Mouse (Mus musculus) kidney, embryonic 14.5 days (tissue): ENCODE measurements around the gene Ppm1b. TPM values are rescaled to one million over a fixed set of nuclear protein-coding genes. Genes with fewer than 3 reads are reported as not detected.
A peak's percentile ranks its signal among the peaks of the same experiment; 100 is the strongest.

Experiments
- ATAC-seq: fragments of 200-750 bp; cut with Nextera tagmentation; 2 replicates; pipeline ENCODE4 v1.8.0; 2017; ENCODE audit warnings: moderate number of reproducible peaks, mild to moderate bottlenecking, moderate TSS enrichment, moderate library complexity; ENCODE audit not compliant: low FRiP score, low TSS enrichment
- H3K27ac ChIP-seq: fragments of 300-500 bp; sonication (generic); 2 replicates; pipeline ENCODE4 v1.5.1; 2014; ENCODE audit warnings: low read depth, mild to moderate bottlenecking, low read length, moderate library complexity, mixed read lengths
- H3K27me3 ChIP-seq: fragments of 300-500 bp; sonication (generic); 2 replicates; pipeline ENCODE4 v1.6.1; 2014; ENCODE audit warnings: mild to moderate bottlenecking, low read length; ENCODE audit not compliant: control insufficient read depth, insufficient read depth
- H3K36me3 ChIP-seq: fragments of 300-500 bp; sonication (generic); 2 replicates; pipeline ENCODE4 v1.6.1; 2014; ENCODE audit warnings: low read length, mixed read lengths; ENCODE audit not compliant: control insufficient read depth, insufficient read depth
- H3K4me1 ChIP-seq: fragments of 300-500 bp; sonication (generic); 2 replicates; pipeline ENCODE4 v1.6.1; 2014; ENCODE audit warnings: low read length, mixed read lengths; ENCODE audit not compliant: control insufficient read depth, insufficient read depth
- H3K4me2 ChIP-seq: fragments of 300-500 bp; sonication (generic); replicated peaks from 2 replicates; pipeline ENCODE4 v1.6.1; 2014; ENCODE audit warnings: low read depth, mild to moderate bottlenecking, low read length
- H3K4me3 ChIP-seq: fragments of 300-500 bp; sonication (generic); 2 replicates; pipeline ENCODE4 v1.5.1; 2014; ENCODE audit warnings: mild to moderate bottlenecking, low read length
- H3K9ac ChIP-seq: fragments of 300-500 bp; sonication (generic); 2 replicates; pipeline ENCODE4 v1.6.1; 2014; ENCODE audit warnings: low read depth, mild to moderate bottlenecking, low read length, moderate library complexity
- H3K9me3 ChIP-seq: fragments of 300-500 bp; sonication (generic); 2 replicates; pipeline ENCODE4 v1.6.1; 2016; ENCODE audit warnings: low read length; ENCODE audit not compliant: control insufficient read depth
- WGBS: fragments of 180-500 bp; shearing (Covaris S2); extraction: QIAGEN DNeasy Blood & Tissue Kit; methylation state at CpG from one replicate; pipeline ENCODE4 v1.1.7; 2014; 5-methylcytosine and 5-hydroxymethylcytosine counted together
- polyA plus RNA-seq: library from polyadenylated mRNA; unstranded; fragments of >200 nt; fragmentation: Nextera tagmentation; extraction: Ambion mirVana; gene quantifications from 2 replicates; pipeline ENCODE4 v1.2.1, GENCODE M21; 2014

Gene Ppm1b
- polyA plus RNA-seq, 1 experiment from 2014 or later = 79.3 TPM

- Histone ChIP-seq H3K9me3 (peaks cover 4% of the 10 kb centered on the region; the same call in 1 of the 2 replicates), H3K36me3 (0 out of 2 replicates have a peak, but pooled peaks cover 3% of the 10 kb centered on the region), H3K9ac (no peak overlapping the region), H3K4me3 (no peak overlapping the region), H3K4me2 (no peak overlapping the region), H3K27ac (no peak overlapping the region), H3K4me1 (peaks cover 16% of the 10 kb centered on the region), H3K27me3 (no peaks in the 10 kb centered on the region)
- 86% methylated on average over 6 of the region's 6 CpGs for WGBS
- ATAC-seq = no peak
These were observed 7.1 kb downstream of the Ppm1b start for GRCm38 (mm10) chr17:84963651-84964050.

- Histone ChIP-seq H3K9ac (no peak overlapping the region), H3K9me3 (peaks cover 4% of the 10 kb centered on the region; the same call in 1 of the 2 replicates), H3K4me2 (no peak overlapping the region), H3K27me3 (no peaks in the 10 kb centered on the region), H3K4me3 (no peak overlapping the region), H3K4me1 (no peaks in the 10 kb centered on the region), H3K27ac (no peak overlapping the region), H3K36me3 (0 out of 2 replicates have a peak, but pooled peaks cover 3% of the 10 kb centered on the region)
- WGBS = 73% methylated on average over 1 of the region's 1 CpGs
- no peak for ATAC-seq
These were observed 9.7 kb downstream of the Ppm1b start for GRCm38 (mm10) chr17:84966231-84966630.

- WGBS = 55% methylated on average over 1 of the region's 1 CpGs
- H3K4me1 ChIP-seq = no peaks in the 10 kb centered on the region
- H3K27me3 ChIP-seq = no peaks in the 10 kb centered on the region
- no peak overlapping the region for H3K9ac ChIP-seq
- H3K36me3 ChIP-seq = 0 out of 2 replicates have a peak, but pooled peaks cover 3% of the 10 kb centered on the region
- H3K27ac ChIP-seq = no peak overlapping the region
- no peak for ATAC-seq
- H3K9me3 ChIP-seq = peaks cover 4% of the 10 kb centered on the region; the same call in 1 of the 2 replicates
- no peak overlapping the region for H3K4me2 ChIP-seq
- no peak overlapping the region for H3K4me3 ChIP-seq
These were observed 10.5 kb downstream of the Ppm1b start for GRCm38 (mm10) chr17:84967045-84967444.

- no peak overlapping the region for H3K9ac ChIP-seq
- ATAC-seq = no peak
- H3K27me3 ChIP-seq = no peaks in the 10 kb centered on the region
- H3K36me3 ChIP-seq = 0 out of 2 replicates have a peak, but pooled peaks cover 3% of the 10 kb centered on the region
- no peaks in the 10 kb centered on the region for H3K4me1 ChIP-seq
- no peak overlapping the region for H3K27ac ChIP-seq
- H3K4me2 ChIP-seq = no peak overlapping the region
- no peak overlapping the region for H3K4me3 ChIP-seq
- WGBS = 83% methylated on average over 8 of the region's 8 CpGs
- H3K9me3 ChIP-seq = peaks cover 4% of the 10 kb centered on the region; the same call in 1 of the 2 replicates
These were observed 13.4 kb downstream of the Ppm1b start for GRCm38 (mm10) chr17:84969916-84970315.

GRCm38 (mm10) chr17:84981721-84982120 is 25.2 kb downstream of the Ppm1b start:
- Histone ChIP-seq H3K4me1 (peaks cover 15% of the 10 kb centered on the region; the same call in 1 of the 2 replicates), H3K27ac (no peak overlapping the region), H3K4me3 (no peak overlapping the region), H3K36me3 (no peaks in the 10 kb centered on the region), H3K9ac (no peak overlapping the region), H3K4me2 (no peak overlapping the region), H3K27me3 (no peaks in the 10 kb centered on the region), H3K9me3 (peaks cover 3% of the 10 kb centered on the region; the same call in 1 of the 2 replicates)
- no peak for ATAC-seq
- 83% methylated on average over 1 of the region's 1 CpGs for WGBS

- H3K4me1 ChIP-seq = peaks cover 15% of the 10 kb centered on the region; the same call in 1 of the 2 replicates
- H3K27me3 ChIP-seq = no peaks in the 10 kb centered on the region
- H3K9ac ChIP-seq = no peak overlapping the region
- no peak overlapping the region for H3K27ac ChIP-seq
- H3K4me3 ChIP-seq = no peak overlapping the region
- ATAC-seq = no peak
- H3K9me3 ChIP-seq = no peaks in the 10 kb centered on the region
- H3K4me2 ChIP-seq = no peak overlapping the region
- no peaks in the 10 kb centered on the region for H3K36me3 ChIP-seq
- WGBS = 82% methylated on average over 2 of the region's 2 CpGs
These were observed 26.2 kb downstream of the Ppm1b start for GRCm38 (mm10) chr17:84982735-84983134.

GRCm38 (mm10) chr17:84986368-84986767 is 29.8 kb downstream of the Ppm1b start:
- H3K4me3 ChIP-seq = no peak overlapping the region
- ATAC-seq = no peak
- WGBS = 42% methylated on average over 5 of the region's 5 CpGs

GRCm38 (mm10) chr17:84987834-84988410 is 31.4 kb downstream of the Ppm1b start:
- WGBS = 90% methylated on average over 3 of the region's 3 CpGs
- Histone ChIP-seq H3K27ac (no peak overlapping the region), H3K9me3 (no peaks in the 10 kb centered on the region), H3K27me3 (no peaks in the 10 kb centered on the region), H3K4me1 (peaks cover 15% of the 10 kb centered on the region; the same call in 1 of the 2 replicates), H3K9ac (no peak overlapping the region), H3K4me3 (no peak overlapping the region), H3K4me2 (no peak overlapping the region), H3K36me3 (no peaks in the 10 kb centered on the region)
- ATAC-seq = 0 out of 2 replicates have a peak, but pooled peaks have one; percentile 46

More at GRCm38 (mm10) chr17:84986368-84986767, 29.8 kb downstream of the Ppm1b start:
- no peak overlapping the region for H3K27ac ChIP-seq
- no peak overlapping the region for H3K9ac ChIP-seq
- H3K4me1 ChIP-seq = peaks cover 15% of the 10 kb centered on the region; the same call in 1 of the 2 replicates
- no peaks in the 10 kb centered on the region for H3K27me3 ChIP-seq
- no peaks in the 10 kb centered on the region for H3K9me3 ChIP-seq
- no peak overlapping the region for H3K4me2 ChIP-seq
- H3K36me3 ChIP-seq = no peaks in the 10 kb centered on the region

GRCm38 (mm10) chr17:84988514-84988913 is 32.0 kb downstream of the Ppm1b start:
- Histone ChIP-seq H3K4me2 (no peak overlapping the region), H3K4me1 (peaks cover 15% of the 10 kb centered on the region; the same call in 1 of the 2 replicates)
- ATAC-seq = no peak

More at GRCm38 (mm10) chr17:84988514-84988913, 32.0 kb downstream of the Ppm1b start:
- H3K27me3 ChIP-seq = no peaks in the 10 kb centered on the region
- no peaks in the 10 kb centered on the region for H3K9me3 ChIP-seq
- no peak overlapping the region for H3K9ac ChIP-seq
- H3K4me3 ChIP-seq = no peak overlapping the region
- H3K27ac ChIP-seq = no peak overlapping the region
- no peaks in the 10 kb centered on the region for H3K36me3 ChIP-seq
